Mouse (Mus musculus): ENCODE measurements at regions not wholly inside any gene's neighbourhood (a gene's known extent, or its start where the extent isn't known, plus 50 kb on each side); places are given as distances from the start of the nearest gene placed in this dataset.

GRCm38 (mm10) chr10:37294231-37294630, 155.5 kb upstream of the Marcks start:
- ATAC-seq (replicated peaks in 1 of 2; ENCODE audit: insufficient read depth in 1 of 2, low FRiP score in 2 of 2, low TSS enrichment in 1 of 2, low read depth in 1 of 2, poor library complexity in 2 of 2, severe bottlenecking in 2 of 2) = no peak

DNA sequence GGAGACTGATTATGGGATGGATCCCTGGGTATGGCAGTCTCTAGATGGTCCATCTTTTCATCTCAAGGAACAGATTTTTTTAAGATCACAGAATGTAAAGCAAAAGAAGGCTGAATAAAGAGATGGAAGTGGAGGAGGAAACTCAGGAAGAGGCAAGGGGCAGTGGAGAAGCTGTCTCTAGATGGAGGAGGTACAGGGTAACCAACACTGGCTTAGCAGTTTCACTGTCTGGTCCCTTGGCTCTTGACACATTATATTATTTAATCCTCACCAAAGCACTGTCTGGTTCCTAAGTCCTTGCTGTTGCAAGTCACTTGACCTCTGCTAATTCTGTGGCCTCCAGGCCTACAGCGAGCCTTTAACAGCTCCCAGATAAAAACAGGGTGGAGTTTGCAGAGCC, 154.6 kb upstream of the Marcks start:
- ATAC-seq (replicated peaks in 1 of 2; ENCODE audit: insufficient read depth in 1 of 2, low FRiP score in 2 of 2, low TSS enrichment in 1 of 2, low read depth in 1 of 2, poor library complexity in 2 of 2, severe bottlenecking in 2 of 2) = no peak

GRCm38 (mm10) chr10:37291639-37292495, 153.1 kb upstream of the Marcks start:
- ATAC-seq (replicated peaks in 1 of 2; ENCODE audit: insufficient read depth in 1 of 2, low FRiP score in 2 of 2, low TSS enrichment in 1 of 2, low read depth in 1 of 2, poor library complexity in 2 of 2, severe bottlenecking in 2 of 2) = no peak

DNA sequence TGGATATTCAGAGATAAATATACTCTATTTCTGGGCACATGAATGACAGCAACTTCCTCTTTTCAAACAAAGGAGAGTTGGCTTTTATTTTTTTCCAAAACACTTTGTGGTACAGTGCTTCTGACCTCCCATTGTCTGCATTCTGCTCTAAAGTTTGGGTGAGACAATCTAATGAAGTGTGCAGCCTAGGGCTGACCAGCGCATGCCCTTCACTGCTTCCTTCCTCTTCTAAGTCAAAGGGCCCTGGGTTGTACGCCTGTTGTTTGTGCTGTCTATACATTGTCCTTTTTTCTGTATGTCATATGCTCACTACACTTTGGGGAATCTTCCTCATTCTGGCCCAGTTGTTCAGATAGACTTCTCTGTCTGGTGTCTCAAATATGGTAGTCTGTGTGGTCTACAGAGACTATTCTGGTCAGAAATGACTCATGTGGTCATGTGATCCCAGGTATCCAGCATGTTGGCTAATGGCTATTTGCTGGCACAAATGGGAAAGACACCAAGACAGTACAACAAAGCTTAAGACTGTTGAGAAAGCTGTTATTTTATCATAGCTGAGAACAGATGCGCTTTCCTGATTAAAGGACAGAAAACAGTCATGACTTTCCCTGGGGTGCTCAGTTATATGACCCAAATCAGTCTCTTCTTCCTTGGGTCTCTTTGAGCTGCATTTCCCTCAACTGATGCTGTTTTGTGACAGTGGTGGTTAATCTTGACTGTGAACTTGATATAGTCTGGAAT, 151.4 kb upstream of the Marcks start:
- ATAC-seq (replicated peaks in 1 of 2; ENCODE audit: insufficient read depth in 1 of 2, low FRiP score in 2 of 2, low TSS enrichment in 1 of 2, low read depth in 1 of 2, poor library complexity in 2 of 2, severe bottlenecking in 2 of 2) = peak; percentile 77 to 82

- ATAC-seq (replicated peaks in 1 of 2; ENCODE audit: insufficient read depth in 1 of 2, low FRiP score in 2 of 2, low TSS enrichment in 1 of 2, low read depth in 1 of 2, poor library complexity in 2 of 2, severe bottlenecking in 2 of 2) = no peak
Observed at GRCm38 (mm10) chr10:37286305-37286704, 147.6 kb upstream of the Marcks start.

- ATAC-seq (replicated peaks in 1 of 2; ENCODE audit: insufficient read depth in 1 of 2, low FRiP score in 2 of 2, low TSS enrichment in 1 of 2, low read depth in 1 of 2, poor library complexity in 2 of 2, severe bottlenecking in 2 of 2) = no peak
Observed at GRCm38 (mm10) chr10:37282951-37283350, 144.2 kb upstream of the Marcks start.

- ATAC-seq (replicated peaks in 1 of 2; ENCODE audit: insufficient read depth in 1 of 2, low FRiP score in 2 of 2, low TSS enrichment in 1 of 2, low read depth in 1 of 2, poor library complexity in 2 of 2, severe bottlenecking in 2 of 2) = no peak
Observed at GRCm38 (mm10) chr10:37280823-37281222, 142.1 kb upstream of the Marcks start.

DNA sequence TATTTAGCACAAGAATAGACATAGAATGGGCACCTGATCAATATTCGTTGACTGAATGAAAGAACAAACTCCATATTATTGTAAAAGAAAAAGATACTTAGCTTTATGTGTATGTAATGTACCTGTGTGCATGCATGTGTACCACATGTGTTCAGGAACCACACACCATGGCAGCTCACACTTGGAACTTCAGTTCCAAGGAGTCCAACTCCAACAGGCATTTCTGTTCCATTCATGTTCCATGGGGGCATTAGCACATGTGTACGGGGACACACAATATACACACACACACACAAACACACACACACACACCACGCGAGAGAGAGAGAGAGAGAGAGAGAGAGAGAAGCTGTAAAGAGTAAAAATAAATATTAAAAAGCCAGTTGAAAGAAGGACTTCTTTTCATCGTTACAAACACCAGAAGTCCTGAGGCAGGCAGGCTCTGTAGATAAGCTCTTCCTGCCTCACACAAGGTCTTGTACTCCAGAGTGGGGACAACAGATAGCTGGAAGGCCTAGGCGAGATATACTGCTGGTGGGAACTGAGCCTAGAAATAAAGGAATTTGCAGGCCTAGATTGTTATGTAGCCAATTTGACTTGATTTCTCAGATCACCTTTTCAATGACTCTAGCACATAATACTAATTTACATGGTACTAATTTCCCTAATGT, 141.6 kb upstream of the Marcks start:
- peak; percentile 37 to 45; a peak in 2 of 4 replicates for ATAC-seq (replicated peaks in 1 of 2; ENCODE audit: insufficient read depth in 1 of 2, low FRiP score in 2 of 2, low TSS enrichment in 1 of 2, low read depth in 1 of 2, poor library complexity in 2 of 2, severe bottlenecking in 2 of 2)

DNA sequence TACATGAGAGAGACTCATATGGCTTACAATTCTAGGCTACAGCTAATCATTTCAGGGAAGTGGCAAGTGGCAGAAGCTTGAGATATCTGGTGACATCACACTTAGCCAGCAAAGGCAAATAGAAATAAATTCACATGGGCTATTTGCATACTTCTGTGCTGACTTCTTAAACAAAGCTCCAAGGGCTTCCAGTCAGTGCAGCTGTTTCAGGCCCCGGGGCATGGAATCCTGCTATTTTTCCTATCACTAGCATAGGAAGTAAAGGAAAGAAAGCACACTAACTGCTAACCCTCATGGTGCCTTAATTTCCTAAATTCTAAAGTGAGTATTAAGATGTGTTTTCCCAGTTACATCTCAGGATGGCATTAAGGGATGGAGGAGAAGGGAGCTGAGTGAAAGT, 140.6 kb upstream of the Marcks start:
- ATAC-seq (replicated peaks in 1 of 2; ENCODE audit: insufficient read depth in 1 of 2, low FRiP score in 2 of 2, low TSS enrichment in 1 of 2, low read depth in 1 of 2, poor library complexity in 2 of 2, severe bottlenecking in 2 of 2) = no peak

GRCm38 (mm10) chr10:37275857-37276256, 137.1 kb upstream of the Marcks start:
- ATAC-seq (replicated peaks in 1 of 2; ENCODE audit: insufficient read depth in 1 of 2, low FRiP score in 2 of 2, low TSS enrichment in 1 of 2, low read depth in 1 of 2, poor library complexity in 2 of 2, severe bottlenecking in 2 of 2) = no peak

DNA sequence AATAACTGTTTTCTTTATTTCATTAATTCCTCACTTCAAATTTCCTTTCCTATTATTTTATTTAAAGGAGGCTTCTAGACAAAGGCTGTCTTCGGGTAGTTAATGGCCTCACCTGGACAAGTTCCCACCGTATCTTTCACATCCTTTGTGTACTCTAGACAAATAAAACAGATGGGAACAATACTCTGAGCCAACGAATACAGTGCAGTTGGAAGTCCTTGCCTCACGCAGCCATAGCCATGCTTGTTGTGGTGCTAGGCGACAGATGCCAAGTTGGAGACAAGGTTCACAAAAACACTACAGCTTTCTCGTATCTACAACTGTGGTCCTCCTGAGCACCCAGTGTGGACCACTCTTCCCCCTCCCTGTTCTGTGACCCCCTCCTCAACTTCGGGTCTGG, 136.6 kb upstream of the Marcks start:
- ATAC-seq (replicated peaks in 1 of 2; ENCODE audit: insufficient read depth in 1 of 2, low FRiP score in 2 of 2, low TSS enrichment in 1 of 2, low read depth in 1 of 2, poor library complexity in 2 of 2, severe bottlenecking in 2 of 2) = no peak

GRCm38 (mm10) chr10:37271967-37272366, 133.2 kb upstream of the Marcks start:
- no peak for ATAC-seq (replicated peaks in 1 of 2; ENCODE audit: insufficient read depth in 1 of 2, low FRiP score in 2 of 2, low TSS enrichment in 1 of 2, low read depth in 1 of 2, poor library complexity in 2 of 2, severe bottlenecking in 2 of 2)

- ATAC-seq (replicated peaks in 1 of 2; ENCODE audit: insufficient read depth in 1 of 2, low FRiP score in 2 of 2, low TSS enrichment in 1 of 2, low read depth in 1 of 2, poor library complexity in 2 of 2, severe bottlenecking in 2 of 2) = no peak
Observed at GRCm38 (mm10) chr10:37270236-37271000, 131.7 kb upstream of the Marcks start.

DNA sequence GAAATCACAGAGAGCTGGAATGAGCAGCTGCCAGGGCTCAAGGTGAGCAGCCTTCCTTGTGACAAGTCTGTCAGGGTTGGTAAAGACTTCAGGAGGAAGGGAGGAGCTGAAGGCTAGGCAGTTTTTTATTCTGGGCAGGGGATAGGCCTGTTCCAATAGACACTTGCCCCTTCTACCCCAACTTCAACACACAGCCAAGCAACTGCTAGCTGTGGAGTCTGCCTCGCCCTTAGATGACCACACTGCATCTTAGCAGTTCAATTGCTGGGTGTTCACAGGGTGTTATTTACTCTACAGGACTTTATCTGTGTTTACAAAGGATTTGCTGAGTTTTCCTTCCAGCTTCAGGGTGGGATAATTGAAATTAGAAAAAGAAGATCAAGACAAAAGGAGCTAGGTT, 128.2 kb upstream of the Marcks start:
- ATAC-seq (replicated peaks in 1 of 2; ENCODE audit: insufficient read depth in 1 of 2, low FRiP score in 2 of 2, low TSS enrichment in 1 of 2, low read depth in 1 of 2, poor library complexity in 2 of 2, severe bottlenecking in 2 of 2) = no peak

GRCm38 (mm10) chr10:37260791-37261488, 122.2 kb upstream of the Marcks start:
- ATAC-seq (replicated peaks in 1 of 2; ENCODE audit: insufficient read depth in 1 of 2, low FRiP score in 2 of 2, low TSS enrichment in 1 of 2, low read depth in 1 of 2, poor library complexity in 2 of 2, severe bottlenecking in 2 of 2) = peak; percentile 89 to 90

GRCm38 (mm10) chr10:37259186-37259585, 120.5 kb upstream of the Marcks start:
- no peak for ATAC-seq (replicated peaks in 1 of 2; ENCODE audit: insufficient read depth in 1 of 2, low FRiP score in 2 of 2, low TSS enrichment in 1 of 2, low read depth in 1 of 2, poor library complexity in 2 of 2, severe bottlenecking in 2 of 2)

DNA sequence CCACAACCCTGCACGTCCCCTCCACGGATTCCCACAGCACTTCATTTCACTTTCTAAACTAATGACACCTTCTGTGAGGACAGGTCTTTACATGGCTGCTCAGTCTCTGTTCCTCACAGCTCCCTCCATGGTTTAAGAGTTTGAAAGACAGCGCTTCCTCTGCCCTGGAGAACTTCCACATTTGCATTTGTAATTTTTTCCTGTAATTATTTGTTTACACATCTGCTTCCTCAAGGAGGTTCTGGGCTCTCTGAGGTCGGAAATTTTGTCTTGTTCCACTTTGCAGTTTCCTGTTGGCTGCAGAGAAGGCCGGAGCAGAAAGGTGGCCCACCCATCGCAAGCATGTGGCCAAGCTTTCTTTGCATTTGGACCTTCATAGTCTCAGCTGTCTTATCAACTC, 118.8 kb upstream of the Marcks start:
- peak; percentile 71 to 73 for ATAC-seq (replicated peaks in 1 of 2; ENCODE audit: insufficient read depth in 1 of 2, low FRiP score in 2 of 2, low TSS enrichment in 1 of 2, low read depth in 1 of 2, poor library complexity in 2 of 2, severe bottlenecking in 2 of 2)
